Mouse (Mus musculus) left cerebral cortex, adult 18-20 months (tissue): ENCODE data around the gene Ly6c2. TPM values are rescaled to one million over a fixed set of nuclear protein-coding genes. Genes with fewer than 3 reads are reported as not detected.

Experiments used
- total RNA-seq, 2 experiments: library from RNA; stranded (reverse); gene quantifications; 2 replicates each; pipeline ENCODE4 v1.2.3; 2021

Gene Ly6c2
- total RNA-seq, 2 experiments from 2014 or later = 1.9 to 2.3 TPM

Other genes with a start within 250 kb of the Ly6c2 start
- gene 2010109I03Rik, start 214.9 kb downstream of the Ly6c2 start, total RNA-seq = not detected
- gene Ly6i, start 128.5 kb downstream of the Ly6c2 start, total RNA-seq = under 1 TPM in 1 of 2 experiments, not detected in 1; 0.30 TPM
- 10 to 100 TPM; 26.5 to 32.4 TPM for gene Ly6a, start 113.9 kb downstream of the Ly6c2 start, total RNA-seq
- 10 to 100 TPM; 54.3 to 65.1 TPM for gene Ly6c1, start 63.1 kb downstream of the Ly6c2 start, total RNA-seq
- gene Ly6g, start 43.3 kb upstream of the Ly6c2 start, total RNA-seq = not detected
- gene BC025446, start 104.4 kb upstream of the Ly6c2 start, total RNA-seq = not detected
- gene Ly6f, start 156.5 kb upstream of the Ly6c2 start, total RNA-seq = not detected